Mouse (Mus musculus): ENCODE results near the gene Kbtbd4. TPM values are rescaled to one million over a fixed set of nuclear protein-coding genes. Genes with fewer than 3 reads are reported as not detected.

The Kbtbd4 gene
- 0.30 and 0.53 TPM in 2 replicates for polyA plus RNA-seq (2012)

GRCm38 (mm10) chr2:90904076-90904855 lies at the start of gene Kbtbd4, which contains the start of gene Ndufs3:
Gene Kbtbd4, plus strand, starts transcription at chr2:90904740.
Gene Ndufs3, minus strand, starts transcription at chr2:90904827.
- H3K36me3 ChIP-seq (ENCODE audit: control insufficient read depth): peaks cover 72% of the 10 kb centered on the region
- TF ChIP-seq GATA1 (IDR thresholded peaks at IDR 0.05; ENCODE audit: low read length) (peak; percentile 26; the same call in 1 of the 2 replicates), TAL1 (IDR thresholded peaks at IDR 0.05; ENCODE audit: low read length) (no peak)
- H3K27me3 ChIP-seq (ENCODE audit: control insufficient read depth): no peaks in the 10 kb centered on the region
- H3K9me3 ChIP-seq (ENCODE audit: control insufficient read depth, low read length): no peaks in the 10 kb centered on the region
- peak within 1 kb of the TSS; percentile 94 for H3K4me3 ChIP-seq (replicated peaks)
- peaks cover 55% of the 10 kb centered on the region for H3K4me1 ChIP-seq (ENCODE audit: control insufficient read depth)

- no peak for TF ChIP-seq GATA1 (IDR thresholded peaks at IDR 0.05; ENCODE audit: low read length)
- no peak for TF ChIP-seq TAL1 (IDR thresholded peaks at IDR 0.05; ENCODE audit: low read length)
- H3K9me3 ChIP-seq (ENCODE audit: control insufficient read depth, low read length): no peaks in the 10 kb centered on the region
- peaks cover 89% of the 10 kb centered on the region for H3K36me3 ChIP-seq (ENCODE audit: control insufficient read depth)
- H3K27me3 ChIP-seq (ENCODE audit: control insufficient read depth): no peaks in the 10 kb centered on the region
- no peak overlapping the region for H3K4me3 ChIP-seq (replicated peaks)
- H3K4me1 ChIP-seq (ENCODE audit: control insufficient read depth): peaks cover under 1% of the 10 kb centered on the region; the same call in 1 of the 2 replicates
These were observed 43.1 kb upstream of the Kbtbd4 start for GRCm38 (mm10) chr2:90861486-90861885.

- H3K27me3 ChIP-seq (ENCODE audit: control insufficient read depth): no peaks in the 10 kb centered on the region
- peaks cover 90% of the 10 kb centered on the region for H3K36me3 ChIP-seq (ENCODE audit: control insufficient read depth)
- peaks cover 23% of the 10 kb centered on the region for H3K4me1 ChIP-seq (ENCODE audit: control insufficient read depth)
- no peak overlapping the region for H3K4me3 ChIP-seq (replicated peaks)
- H3K9me3 ChIP-seq (ENCODE audit: control insufficient read depth, low read length): no peaks in the 10 kb centered on the region
- TF ChIP-seq GATA1 (IDR thresholded peaks at IDR 0.05; ENCODE audit: low read length) (no peak), TAL1 (IDR thresholded peaks at IDR 0.05; ENCODE audit: low read length) (no peak)
These were observed 40.4 kb upstream of the Kbtbd4 start for GRCm38 (mm10) chr2:90864184-90864583.

- H3K36me3 ChIP-seq (ENCODE audit: control insufficient read depth): peaks cover 66% of the 10 kb centered on the region
These were observed 38.0 kb upstream of the Kbtbd4 start for GRCm38 (mm10) chr2:90866524-90866923.

DNA sequence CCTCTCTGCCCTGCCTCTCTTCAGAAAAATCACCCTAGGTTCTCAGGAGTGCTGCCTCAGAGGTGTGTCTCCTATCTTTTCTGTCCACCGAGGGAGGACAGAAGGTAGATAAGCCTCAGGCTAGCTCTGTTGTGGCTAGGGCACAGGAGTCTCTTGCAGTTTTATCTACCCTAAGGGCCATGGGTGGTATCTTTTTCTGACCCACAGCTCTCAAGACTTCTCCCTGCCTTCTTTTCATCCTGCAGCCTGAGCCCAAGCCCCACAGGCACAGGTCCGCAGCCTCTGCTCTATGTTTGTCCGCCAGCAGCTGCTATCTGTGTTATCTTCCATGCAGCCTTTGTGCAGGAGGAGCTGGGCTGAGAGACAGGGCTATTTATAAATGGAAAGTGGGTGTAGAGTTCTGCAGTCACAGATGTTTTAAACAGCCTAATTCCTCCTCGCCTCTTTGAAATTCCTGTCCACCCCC lies 34.4 kb upstream of the Kbtbd4 start:
- Histone ChIP-seq H3K36me3 (ENCODE audit: control insufficient read depth) (peaks cover 36% of the 10 kb centered on the region), H3K9me3 (ENCODE audit: control insufficient read depth, low read length) (no peaks in the 10 kb centered on the region), H3K27me3 (ENCODE audit: control insufficient read depth) (no peaks in the 10 kb centered on the region), H3K4me1 (ENCODE audit: control insufficient read depth) (peaks cover 54% of the 10 kb centered on the region), H3K4me3 (replicated peaks) (peak overlapping the region; percentile 45)
- TF ChIP-seq GATA1 (IDR thresholded peaks at IDR 0.05; ENCODE audit: low read length) (peak; percentile 59), TAL1 (IDR thresholded peaks at IDR 0.05; ENCODE audit: low read length) (peak; percentile 34; the same call in 1 of the 3 replicates)

More at GRCm38 (mm10) chr2:90866524-90866923, 38.0 kb upstream of the Kbtbd4 start:
- H3K4me1 ChIP-seq (ENCODE audit: control insufficient read depth): peaks cover 46% of the 10 kb centered on the region
- no peaks in the 10 kb centered on the region for H3K27me3 ChIP-seq (ENCODE audit: control insufficient read depth)
- TF ChIP-seq TAL1 (IDR thresholded peaks at IDR 0.05; ENCODE audit: low read length): no peak
- no peaks in the 10 kb centered on the region for H3K9me3 ChIP-seq (ENCODE audit: control insufficient read depth, low read length)
- H3K4me3 ChIP-seq (replicated peaks): no peak overlapping the region

- Histone ChIP-seq H3K36me3 (ENCODE audit: control insufficient read depth) (peaks cover 24% of the 10 kb centered on the region), H3K4me3 (replicated peaks) (no peak overlapping the region), H3K9me3 (ENCODE audit: control insufficient read depth, low read length) (no peaks in the 10 kb centered on the region), H3K27me3 (ENCODE audit: control insufficient read depth) (no peaks in the 10 kb centered on the region), H3K4me1 (ENCODE audit: control insufficient read depth) (peaks cover 56% of the 10 kb centered on the region)
- TF ChIP-seq TAL1 (IDR thresholded peaks at IDR 0.05; ENCODE audit: low read length) (no peak), GATA1 (IDR thresholded peaks at IDR 0.05; ENCODE audit: low read length) (no peak)
These were observed 33.2 kb upstream of the Kbtbd4 start for GRCm38 (mm10) chr2:90871180-90871961.

GRCm38 (mm10) chr2:90874025-90874424 lies 30.5 kb upstream of the Kbtbd4 start:
- H3K36me3 ChIP-seq (ENCODE audit: control insufficient read depth): peaks cover under 1% of the 10 kb centered on the region; the same call in 1 of the 2 replicates

DNA sequence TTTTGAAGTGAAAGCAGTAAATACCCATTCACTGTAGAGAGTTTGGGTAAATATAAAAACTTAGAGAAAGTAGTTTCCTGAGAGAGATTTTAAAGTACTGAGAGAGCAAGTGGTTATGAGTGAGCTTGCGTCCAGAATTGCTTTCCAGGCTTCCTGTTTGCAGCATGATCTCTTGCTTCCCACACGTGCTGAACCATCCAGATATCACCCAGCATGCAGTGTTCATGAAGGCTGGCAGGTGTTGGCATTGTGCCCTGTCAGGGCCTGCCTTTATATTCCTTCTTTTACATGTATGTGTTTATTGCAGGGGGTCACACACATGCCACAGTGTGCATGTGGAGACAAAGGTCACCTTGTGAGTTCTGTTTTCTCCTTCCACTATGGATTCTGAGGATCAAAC lies 29.3 kb upstream of the Kbtbd4 start:
- H3K9me3 ChIP-seq (ENCODE audit: control insufficient read depth, low read length): no peaks in the 10 kb centered on the region
- H3K36me3 ChIP-seq (ENCODE audit: control insufficient read depth): no peaks in the 10 kb centered on the region
- peaks cover 19% of the 10 kb centered on the region for H3K27me3 ChIP-seq (ENCODE audit: control insufficient read depth)
- peaks cover 39% of the 10 kb centered on the region for H3K4me1 ChIP-seq (ENCODE audit: control insufficient read depth)
- no peak overlapping the region for H3K4me3 ChIP-seq (replicated peaks)
- TF ChIP-seq TAL1 (IDR thresholded peaks at IDR 0.05; ENCODE audit: low read length) (no peak), GATA1 (IDR thresholded peaks at IDR 0.05; ENCODE audit: low read length) (no peak)

More at GRCm38 (mm10) chr2:90874025-90874424, 30.5 kb upstream of the Kbtbd4 start:
- peaks cover 8% of the 10 kb centered on the region for H3K27me3 ChIP-seq (ENCODE audit: control insufficient read depth)
- H3K4me3 ChIP-seq (replicated peaks): no peak overlapping the region
- H3K4me1 ChIP-seq (ENCODE audit: control insufficient read depth): peaks cover 38% of the 10 kb centered on the region
- H3K9me3 ChIP-seq (ENCODE audit: control insufficient read depth, low read length): no peaks in the 10 kb centered on the region
- no peak for TF ChIP-seq GATA1 (IDR thresholded peaks at IDR 0.05; ENCODE audit: low read length)
- TF ChIP-seq TAL1 (IDR thresholded peaks at IDR 0.05; ENCODE audit: low read length): no peak
